Mouse (Mus musculus): ENCODE measurements around the gene Timm29.

GRCm38 (mm10) chr9:21587678-21588349 lies 4.7 kb upstream of the Timm29 start:
- TF ChIP-seq GATA1 (IDR thresholded peaks at IDR 0.05; ENCODE audit: low read length) = no peak
- no peak for TF ChIP-seq TAL1 (IDR thresholded peaks at IDR 0.05; ENCODE audit: low read length)

Data from erythroblast, embryonic 14.5 days (primary cell).